Mouse (Mus musculus) hindbrain, embryonic 16.5 days (tissue): Measurements from ENCODE around the gene Slfn9. TPM values are rescaled to one million over a fixed set of nuclear protein-coding genes. Genes with fewer than 3 reads are reported as not detected.
"Not testable (repeated sequence)": the region's sequence is repeated elsewhere in the genome, so short reads cannot be mapped to it uniquely, and the experiment has no call there.

Experiments used
- ATAC-seq: fragments of 200-750 bp; cut with Nextera tagmentation; 2 replicates; pipeline ENCODE4 v1.8.0; 2017; ENCODE audit warnings: moderate TSS enrichment, moderate library complexity
- H3K27ac ChIP-seq: fragments of 300-500 bp; sonication (generic); 2 replicates; pipeline ENCODE4 v1.5.1; 2014; ENCODE audit warnings: low read depth, mild to moderate bottlenecking, control low read depth, low read length, moderate library complexity
- H3K27me3 ChIP-seq: fragments of 300-500 bp; sonication (generic); replicated peaks from 2 replicates; pipeline ENCODE4 v1.6.1; 2014; ENCODE audit warnings: low read length; ENCODE audit not compliant: control insufficient read depth, insufficient read depth
- H3K36me3 ChIP-seq: fragments of 300-500 bp; sonication (generic); 2 replicates; pipeline ENCODE4 v1.6.1; 2014; ENCODE audit warnings: mild to moderate bottlenecking, low read length, moderate library complexity, mixed read lengths; ENCODE audit not compliant: control insufficient read depth, insufficient read depth
- H3K4me1 ChIP-seq: fragments of 300-500 bp; sonication (generic); 2 replicates; pipeline ENCODE4 v1.6.1; 2014; ENCODE audit warnings: low read depth, low read length; ENCODE audit not compliant: control insufficient read depth, insufficient read depth
- H3K4me2 ChIP-seq: fragments of 300-500 bp; sonication (generic); 2 replicates; pipeline ENCODE4 v1.6.1; 2014; ENCODE audit warnings: mild to moderate bottlenecking, low read length, control low read depth, moderate library complexity
- H3K4me3 ChIP-seq: fragments of 300-500 bp; sonication (generic); 2 replicates; pipeline ENCODE4 v1.5.1; 2014; ENCODE audit warnings: mild to moderate bottlenecking, low read length, control low read depth, moderate library complexity
- H3K9ac ChIP-seq: fragments of 300-500 bp; sonication (generic); 2 replicates; pipeline ENCODE4 v1.6.1; 2014; ENCODE audit warnings: low read depth, mild to moderate bottlenecking, control low read depth, low read length, moderate library complexity
- H3K9me3 ChIP-seq: fragments of 300-500 bp; sonication (generic); 2 replicates; pipeline ENCODE4 v1.6.1; 2014; ENCODE audit warnings: mild to moderate bottlenecking, low read length, moderate library complexity; ENCODE audit not compliant: control insufficient read depth
- WGBS: fragments of 180-500 bp; shearing (Covaris S2); extraction: QIAGEN DNeasy Blood & Tissue Kit; methylation state at CpG from one replicate; pipeline ENCODE4 v1.1.7; 2014; 5-methylcytosine and 5-hydroxymethylcytosine counted together
- polyA plus RNA-seq: library from polyadenylated mRNA; unstranded; fragments of >200 nt; fragmentation: Nextera tagmentation; extraction: Ambion mirVana; gene quantifications from 2 replicates; pipeline ENCODE4 v1.2.1, GENCODE M21; 2015

Gene Slfn9
- polyA plus RNA-seq, 1 experiment from 2014 or later = 2.1 TPM

DNA sequence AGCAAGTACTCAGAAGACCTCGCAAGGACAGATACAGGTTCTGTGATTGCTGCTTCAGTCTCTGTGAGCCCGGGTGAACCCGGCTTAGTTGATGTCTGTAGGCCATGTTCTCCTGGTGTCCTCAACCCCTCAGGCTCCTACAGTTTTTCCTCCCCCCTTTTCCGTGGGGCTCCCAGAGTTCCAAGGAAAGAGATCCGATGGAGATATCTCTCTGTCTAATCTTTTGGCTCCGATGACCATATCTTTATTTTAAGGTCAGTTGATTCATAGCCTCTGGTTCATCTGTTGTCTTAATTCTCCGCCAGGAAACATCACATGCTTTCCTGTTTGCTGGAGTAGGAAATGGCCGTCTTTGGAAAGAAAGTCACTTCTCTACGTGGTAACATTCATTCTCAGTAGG, 42.6 kb downstream of the Slfn9 start:
- Histone ChIP-seq H3K27me3 (peaks cover 19% of the 10 kb centered on the region), H3K9me3 (no peaks in the 10 kb centered on the region), H3K4me2 (no peak overlapping the region), H3K27ac (no peak overlapping the region), H3K9ac (no peak overlapping the region), H3K36me3 (no peaks in the 10 kb centered on the region), H3K4me1 (no peaks in the 10 kb centered on the region), H3K4me3 (no peak overlapping the region)
- ATAC-seq = no peak
- 88% methylated on average over 9 of the region's 9 CpGs for WGBS

DNA sequence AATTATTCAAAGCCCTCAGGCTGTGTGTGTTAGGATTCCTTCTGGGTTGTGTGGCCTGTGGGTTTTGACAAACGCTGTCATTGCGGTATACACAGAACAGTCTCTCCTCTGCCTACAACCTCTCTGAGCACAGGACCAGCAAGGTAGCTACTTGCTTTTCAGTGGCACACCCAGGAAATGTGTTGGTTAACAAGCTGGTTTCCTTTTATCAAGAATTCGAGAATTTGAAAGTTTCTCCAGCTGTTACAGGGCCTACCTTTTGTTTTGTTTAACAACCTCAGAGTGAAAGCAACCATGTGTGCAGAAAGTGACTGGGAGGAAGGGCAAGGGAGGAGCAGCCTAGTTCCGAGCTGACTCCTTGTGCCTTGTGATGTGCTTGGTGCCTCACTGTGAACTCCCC, 44.2 kb downstream of the Slfn9 start:
- Histone ChIP-seq H3K9ac (no peak overlapping the region), H3K4me3 (no peak overlapping the region), H3K36me3 (no peaks in the 10 kb centered on the region), H3K27ac (no peak overlapping the region), H3K4me2 (no peak overlapping the region), H3K4me1 (no peaks in the 10 kb centered on the region), H3K27me3 (peaks cover 16% of the 10 kb centered on the region), H3K9me3 (no peaks in the 10 kb centered on the region)
- no peak for ATAC-seq
- WGBS = 43% methylated on average over 4 of the region's 4 CpGs

DNA sequence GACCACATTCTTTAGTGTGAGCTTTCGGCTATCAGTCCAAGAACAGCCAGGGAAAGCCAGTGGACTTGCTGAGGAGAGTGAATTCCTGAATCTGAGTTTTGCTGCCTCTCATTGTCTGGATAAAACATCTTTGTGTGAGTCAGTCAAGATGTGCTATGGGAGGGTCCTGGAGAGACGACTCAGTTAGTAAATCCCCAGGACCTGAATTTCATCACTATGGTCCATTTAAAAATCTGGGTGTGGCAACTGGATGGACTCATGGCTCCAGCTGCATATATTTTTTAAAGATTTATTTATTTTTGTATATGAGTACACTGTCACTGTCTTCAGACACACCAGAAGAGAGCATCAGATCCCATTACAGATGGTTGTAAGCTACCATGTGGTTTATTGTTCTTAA, 46.0 kb downstream of the Slfn9 start:
- 69% methylated on average over 2 of the region's 2 CpGs for WGBS
- peaks cover 4% of the 10 kb centered on the region for H3K27me3 ChIP-seq
- no peak for ATAC-seq
- no peak overlapping the region for H3K4me3 ChIP-seq
- H3K27ac ChIP-seq = no peak overlapping the region
- no peaks in the 10 kb centered on the region for H3K9me3 ChIP-seq
- H3K36me3 ChIP-seq = no peaks in the 10 kb centered on the region
- no peaks in the 10 kb centered on the region for H3K4me1 ChIP-seq
- H3K9ac ChIP-seq = no peak overlapping the region
- no peak overlapping the region for H3K4me2 ChIP-seq

DNA sequence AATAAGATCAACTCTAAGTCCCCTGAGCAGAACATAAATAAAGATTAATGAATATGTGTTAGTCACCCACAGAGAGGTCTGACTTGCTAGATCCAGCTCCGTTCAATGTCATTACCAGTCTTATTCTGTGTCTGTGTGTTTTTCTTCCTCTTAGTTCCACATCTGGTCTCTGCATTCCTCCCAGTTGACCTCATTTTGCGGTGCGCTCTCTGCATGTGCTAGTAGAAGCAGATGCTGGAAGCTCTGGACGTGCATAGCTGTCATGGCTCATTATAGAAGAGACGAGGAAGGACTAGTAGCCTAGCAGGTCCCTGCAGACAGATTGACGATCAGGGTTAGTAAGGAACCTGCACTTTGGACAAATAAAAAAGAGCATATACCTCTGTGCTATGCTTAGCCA, 48.3 kb downstream of the Slfn9 start:
- no peak overlapping the region for H3K27ac ChIP-seq
- H3K4me1 ChIP-seq = no peaks in the 10 kb centered on the region
- no peak overlapping the region for H3K9ac ChIP-seq
- no peak for ATAC-seq
- H3K4me2 ChIP-seq = no peak overlapping the region
- H3K36me3 ChIP-seq = no peaks in the 10 kb centered on the region
- H3K4me3 ChIP-seq = no peak overlapping the region
- no peaks in the 10 kb centered on the region for H3K27me3 ChIP-seq
- WGBS = 52% methylated on average over 6 of the region's 6 CpGs
- no peaks in the 10 kb centered on the region for H3K9me3 ChIP-seq

DNA sequence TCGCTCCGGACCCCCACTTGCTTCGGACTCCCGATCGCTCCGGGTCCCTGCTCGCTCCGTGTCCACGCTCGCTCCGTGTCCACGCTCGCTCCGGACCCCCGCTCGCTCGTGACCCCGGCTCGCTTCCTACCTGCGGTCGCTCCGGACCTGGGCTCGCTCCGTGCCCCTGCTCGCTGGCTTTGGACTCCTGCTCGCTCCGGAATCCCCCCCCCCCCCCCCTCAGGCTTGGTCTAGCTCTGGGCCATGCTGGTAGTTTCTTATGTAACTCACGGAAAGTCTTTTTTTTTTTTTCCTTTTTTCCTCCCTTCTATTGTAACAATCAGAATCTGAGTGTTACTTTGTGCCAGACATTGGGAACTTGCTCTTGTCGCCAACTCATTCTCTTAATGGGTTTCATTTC, 58.4 kb downstream of the Slfn9 start:
- WGBS = 2% methylated on average over 29 of the region's 29 CpGs
- Histone ChIP-seq H3K27ac (no peak overlapping the region), H3K27me3 (peaks cover 38% of the 10 kb centered on the region), H3K4me1 (peaks cover 6% of the 10 kb centered on the region), H3K4me3 (peak overlapping the region; percentile 55), H3K36me3 (no peaks in the 10 kb centered on the region), H3K9me3 (no peaks in the 10 kb centered on the region), H3K9ac (no peak overlapping the region), H3K4me2 (peak overlapping the region; percentile 98)
- ATAC-seq = no peak

DNA sequence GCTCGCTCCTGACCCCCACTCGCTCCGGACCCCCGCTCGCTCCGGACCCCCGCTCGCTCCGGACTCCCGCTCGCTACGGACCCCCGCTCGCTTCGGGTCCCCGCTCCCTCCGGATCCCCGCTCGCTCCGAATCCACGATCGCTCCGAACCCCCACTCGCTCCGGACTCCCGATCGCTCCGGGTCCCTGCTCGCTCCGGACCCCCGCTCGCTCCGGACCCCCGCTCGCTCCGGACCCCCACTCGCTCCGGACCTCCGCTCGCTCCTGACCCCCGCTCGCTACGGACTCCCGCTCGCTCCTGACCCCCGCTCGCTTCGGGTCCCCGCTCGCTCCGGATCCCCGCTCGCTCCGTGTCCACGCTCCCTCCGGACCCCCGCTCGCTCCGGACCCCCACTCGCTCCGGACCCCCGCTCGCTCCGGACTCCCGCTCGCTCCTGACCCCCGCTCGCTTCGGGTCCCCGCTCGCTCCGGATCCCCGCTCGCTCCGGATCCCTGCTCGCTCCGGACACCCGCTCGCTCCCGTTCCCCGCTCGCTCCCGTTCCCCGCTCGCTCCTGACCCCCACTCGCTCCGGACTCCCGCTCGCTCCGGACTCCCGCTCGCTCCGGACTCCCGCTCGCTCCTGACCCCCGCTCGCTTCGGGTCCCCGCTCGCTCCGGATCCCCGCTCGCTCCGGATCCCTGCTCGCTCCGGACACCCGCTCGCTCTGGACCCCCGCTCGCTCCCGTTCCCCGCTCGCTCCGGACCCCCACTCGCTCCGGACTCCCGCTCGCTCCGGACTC, 59.8 kb downstream of the Slfn9 start:
- not testable (repeated sequence) for H3K4me1 ChIP-seq, H3K27ac ChIP-seq, ATAC-seq, H3K9me3 ChIP-seq, H3K36me3 ChIP-seq
- Histone ChIP-seq H3K27me3 (peaks cover 40% of the 10 kb centered on the region), H3K9ac (peak overlapping the region; percentile 59), H3K4me2 (peak overlapping the region; percentile 98), H3K4me3 (peak overlapping the region; percentile 55)
- under 1% methylated on average over 88 of the region's 119 CpGs for WGBS

DNA sequence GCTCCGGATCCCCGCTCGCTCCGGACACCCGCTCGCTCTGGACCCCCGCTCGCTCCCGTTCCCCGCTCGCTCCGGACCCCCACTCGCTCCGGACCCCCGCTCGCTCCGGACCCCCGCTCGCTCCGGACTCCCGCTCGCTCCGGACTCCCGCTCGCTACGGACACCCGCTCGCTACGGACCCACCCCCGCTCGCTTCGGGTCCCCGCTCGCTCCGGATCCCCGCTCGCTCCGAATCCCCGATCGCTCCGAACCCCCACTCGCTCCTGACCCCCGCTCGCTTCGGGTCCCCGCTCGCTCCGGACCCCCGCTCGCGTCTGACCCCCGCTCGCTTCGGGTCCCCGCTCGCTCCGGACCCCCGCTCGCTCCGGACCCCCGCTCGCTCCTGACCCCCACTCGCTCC, 60.5 kb downstream of the Slfn9 start:
- H3K4me1 ChIP-seq, H3K9me3 ChIP-seq, H3K27ac ChIP-seq, ATAC-seq, H3K36me3 ChIP-seq: not testable (repeated sequence)
- Histone ChIP-seq H3K9ac (peak overlapping the region; percentile 59), H3K27me3 (peaks cover 34% of the 10 kb centered on the region), H3K4me3 (peak overlapping the region; percentile 55), H3K4me2 (peak overlapping the region; percentile 98)
- WGBS = under 1% methylated on average over 47 of the region's 63 CpGs

DNA sequence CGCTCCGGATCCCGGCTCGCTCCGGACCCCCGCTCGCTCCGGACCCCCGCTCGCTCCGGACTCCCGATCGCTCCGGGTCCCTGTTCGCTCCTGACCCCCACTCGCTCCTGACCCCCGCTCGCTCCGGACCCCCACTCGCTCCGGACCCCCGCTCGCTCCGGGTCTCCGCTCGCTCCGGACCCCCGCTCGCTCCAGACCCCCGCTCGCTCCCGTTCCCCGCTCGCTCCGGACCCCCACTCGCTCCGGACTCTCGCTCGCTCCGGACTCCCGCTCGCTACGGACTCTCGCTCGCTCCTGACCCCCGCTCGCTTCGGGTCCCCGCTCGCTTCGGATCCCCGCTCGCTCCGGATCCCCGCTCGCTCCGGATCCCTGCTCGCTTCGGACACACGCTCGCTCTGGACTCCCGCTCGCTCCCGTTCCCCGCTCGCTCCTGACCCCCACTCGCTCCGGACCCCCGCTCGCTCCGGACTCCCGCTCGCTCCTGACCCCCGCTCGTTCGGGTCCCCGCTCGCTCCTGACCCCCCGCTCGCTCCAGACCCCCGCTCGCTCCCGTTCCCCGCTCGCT, 61.2 kb downstream of the Slfn9 start:
- not testable (repeated sequence) for H3K9me3 ChIP-seq, H3K27ac ChIP-seq, ATAC-seq, H3K36me3 ChIP-seq, H3K4me1 ChIP-seq
- H3K9ac ChIP-seq = peak overlapping the region; percentile 54; the same call in 1 of the 2 replicates
- H3K4me3 ChIP-seq = peak overlapping the region; percentile 55
- H3K4me2 ChIP-seq = peak overlapping the region; percentile 98
- peaks cover 31% of the 10 kb centered on the region for H3K27me3 ChIP-seq
- WGBS = under 1% methylated on average over 74 of the region's 85 CpGs

DNA sequence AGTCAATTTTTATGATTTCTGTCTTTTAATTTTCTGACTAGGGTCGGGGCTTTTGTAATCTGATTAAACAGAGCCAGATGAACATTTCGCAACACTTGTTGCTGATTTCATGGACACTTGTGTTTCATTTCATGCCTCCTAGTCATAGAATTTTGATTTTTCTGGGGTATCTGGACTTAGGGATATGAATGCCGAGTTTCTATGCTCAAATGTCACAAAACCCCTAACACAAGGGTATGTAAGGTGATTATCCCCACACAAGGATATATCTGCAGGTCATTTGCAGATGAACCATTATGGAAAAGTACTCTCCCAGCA, 62.0 kb downstream of the Slfn9 start:
- WGBS = 54% methylated on average over 3 of the region's 3 CpGs
- H3K4me1 ChIP-seq = peaks cover 6% of the 10 kb centered on the region
- peak overlapping the region; percentile 98 for H3K4me2 ChIP-seq
- no peak overlapping the region for H3K9ac ChIP-seq
- no peaks in the 10 kb centered on the region for H3K36me3 ChIP-seq
- no peaks in the 10 kb centered on the region for H3K9me3 ChIP-seq
- no peak overlapping the region for H3K4me3 ChIP-seq
- H3K27ac ChIP-seq = no peak overlapping the region
- no peak for ATAC-seq
- H3K27me3 ChIP-seq = peaks cover 27% of the 10 kb centered on the region
